Mouse (Mus musculus) lung, adult 2 months (tissue): ENCODE measurements at regions not wholly inside any gene's neighbourhood (a gene's known extent, or its start where the extent isn't known, plus 50 kb on each side); places are given as distances from the start of the nearest gene placed in this dataset.

Source experiments
- CTCF ChIP-seq: fragments of 200-500 bp; IDR thresholded peaks from 2 replicates; pipeline ENCODE4 v1.5.1; 2011; ENCODE audit warnings: mild to moderate bottlenecking, low read length, control low read depth; ENCODE audit not compliant: insufficient read depth
- POLR2A ChIP-seq: fragments of 200-500 bp; IDR thresholded peaks from 2 replicates; pipeline ENCODE4 v1.6.1; 2011; ENCODE audit warnings: low read depth, mild to moderate bottlenecking, control low read depth, low read length, borderline replicate concordance; ENCODE audit errors: extremely low read depth

- TF ChIP-seq CTCF, result no peak
- TF ChIP-seq POLR2A, result no peak
Measured at GRCm38 (mm10) chr5:33534345-33534744, 95.1 kb downstream of the Fam53a start.
